Mouse (Mus musculus) bone marrow, adult 2 months (tissue): Measurements from ENCODE around the gene Arhgap42. TPM values are rescaled to one million over a fixed set of nuclear protein-coding genes. Genes with fewer than 3 reads are reported as not detected.

Source experiments
- H3K27ac ChIP-seq: fragments of 200-500 bp; 2 replicates; pipeline ENCODE4 v1.5.1; 2012; ENCODE audit warnings: low read depth, mild to moderate bottlenecking, control low read depth, inconsistent platforms, low read length; ENCODE audit not compliant: control insufficient read depth, poor library complexity, insufficient read depth
- H3K4me1 ChIP-seq: fragments of 200-500 bp; 2 replicates; pipeline ENCODE4 v1.6.1; 2011; ENCODE audit warnings: low read length; ENCODE audit not compliant: control insufficient read depth, insufficient read depth
- H3K4me3 ChIP-seq: fragments of 200-500 bp; replicated peaks from 2 replicates; pipeline ENCODE3; 2011; ENCODE audit warnings: mild to moderate bottlenecking, low read depth, low read length, control low read depth; ENCODE audit not compliant: control insufficient read depth
- CTCF ChIP-seq: fragments of 200-500 bp; IDR thresholded peaks from 2 replicates; pipeline ENCODE4 v1.5.1; 2011; ENCODE audit warnings: low read length, control low read depth; ENCODE audit not compliant: control insufficient read depth, insufficient read depth
- POLR2A ChIP-seq: fragments of 200-500 bp; IDR thresholded peaks from 2 replicates; pipeline ENCODE4 v1.6.1; 2011; ENCODE audit warnings: low read depth, mild to moderate bottlenecking, control low read depth, low read length, borderline replicate concordance; ENCODE audit not compliant: control insufficient read depth
- WGBS: fragments of 180-500 bp; shearing (Covaris S2); methylation state at CpG from one replicate; pipeline ENCODE4 v1.1.7; 2018; 5-methylcytosine and 5-hydroxymethylcytosine counted together
- polyA plus RNA-seq: library from polyadenylated mRNA; stranded (reverse); fragments of >200 nt; gene quantifications from 2 replicates; pipeline ENCODE4 v1.2.4, GENCODE M21; 2011; ENCODE audit warnings: low replicate concordance; ENCODE audit not compliant: missing spikeins, insufficient read depth, insufficient read length

Arhgap42 gene
- polyA plus RNA-seq, 1 experiment: 1.0 TPM

GRCm38 (mm10) chr9:9174206-9174605, 64.7 kb downstream of the Arhgap42 start:
- TF ChIP-seq CTCF: no peak
- no peak for TF ChIP-seq POLR2A
- WGBS: 85% methylated on average over 5 of the region's 5 CpGs
- no peak overlapping the region for H3K4me3 ChIP-seq
- no peak overlapping the region for H3K27ac ChIP-seq
- H3K4me1 ChIP-seq: no peaks in the 10 kb centered on the region

- Histone ChIP-seq H3K4me3 (no peak overlapping the region), H3K27ac (no peak overlapping the region), H3K4me1 (no peaks in the 10 kb centered on the region)
- TF ChIP-seq POLR2A (no peak), CTCF (no peak)
- WGBS: 65% methylated on average over 1 of the region's 1 CpGs
Observed at GRCm38 (mm10) chr9:9173091-9173490, 65.8 kb downstream of the Arhgap42 start.

GRCm38 (mm10) chr9:9171146-9171816, 67.6 kb downstream of the Arhgap42 start:
- H3K27ac ChIP-seq: no peak overlapping the region
- no peak overlapping the region for H3K4me3 ChIP-seq
- no peaks in the 10 kb centered on the region for H3K4me1 ChIP-seq
- TF ChIP-seq POLR2A (no peak), CTCF (no peak)
- 66% methylated on average over 5 of the region's 5 CpGs for WGBS

- TF ChIP-seq POLR2A (no peak), CTCF (no peak)
- 74% methylated on average over 4 of the region's 4 CpGs for WGBS
Observed at GRCm38 (mm10) chr9:9165641-9166063, 73.2 kb downstream of the Arhgap42 start.

GRCm38 (mm10) chr9:9160736-9161135, 78.2 kb downstream of the Arhgap42 start:
- no peak overlapping the region for H3K4me3 ChIP-seq
- no peak overlapping the region for H3K27ac ChIP-seq
- TF ChIP-seq CTCF: no peak
- TF ChIP-seq POLR2A: no peak
- 63% methylated on average over 3 of the region's 3 CpGs for WGBS
- H3K4me1 ChIP-seq: no peaks in the 10 kb centered on the region; the same call in 1 of the 2 replicates

More at GRCm38 (mm10) chr9:9165641-9166063, 73.2 kb downstream of the Arhgap42 start:
- no peak overlapping the region for H3K4me3 ChIP-seq
- no peak overlapping the region for H3K27ac ChIP-seq
- H3K4me1 ChIP-seq: no peaks in the 10 kb centered on the region; the same call in 1 of the 2 replicates

GRCm38 (mm10) chr9:9158241-9158640, 80.7 kb downstream of the Arhgap42 start:
- WGBS: 68% methylated on average over 3 of the region's 3 CpGs
- Histone ChIP-seq H3K4me1 (no peaks in the 10 kb centered on the region), H3K27ac (no peak overlapping the region), H3K4me3 (no peak overlapping the region)
- TF ChIP-seq CTCF (no peak), POLR2A (no peak)

- H3K27ac ChIP-seq: no peak overlapping the region
- 71% methylated on average over 2 of the region's 2 CpGs for WGBS
- TF ChIP-seq POLR2A (no peak), CTCF (no peak)
Observed at GRCm38 (mm10) chr9:9157425-9157824, 81.5 kb downstream of the Arhgap42 start.

GRCm38 (mm10) chr9:9154636-9155035, 84.3 kb downstream of the Arhgap42 start:
- TF ChIP-seq CTCF (no peak), POLR2A (no peak)
- 67% methylated on average over 3 of the region's 3 CpGs for WGBS
- Histone ChIP-seq H3K4me1 (no peaks in the 10 kb centered on the region), H3K4me3 (no peak overlapping the region), H3K27ac (no peak overlapping the region)

More at GRCm38 (mm10) chr9:9157425-9157824, 81.5 kb downstream of the Arhgap42 start:
- H3K4me3 ChIP-seq: no peak overlapping the region
- no peaks in the 10 kb centered on the region for H3K4me1 ChIP-seq

GRCm38 (mm10) chr9:9144301-9145121, 94.4 kb downstream of the Arhgap42 start:
- H3K4me1 ChIP-seq: no peaks in the 10 kb centered on the region
- WGBS: 58% methylated on average over 7 of the region's 7 CpGs
- TF ChIP-seq CTCF (no peak), POLR2A (no peak)

More at GRCm38 (mm10) chr9:9144301-9145121, 94.4 kb downstream of the Arhgap42 start:
- no peak overlapping the region for H3K27ac ChIP-seq
- no peak overlapping the region for H3K4me3 ChIP-seq
